Mouse (Mus musculus): Measurements from ENCODE around the gene Slc35g2. TPM values are rescaled to one million over a fixed set of nuclear protein-coding genes. Genes with fewer than 3 reads are reported as not detected.

Gene Slc35g2
- polyA plus RNA-seq, 1 experiment from 2014 or later: 9.6 TPM

- Histone ChIP-seq H3K4me2 (no peak overlapping the region), H3K27ac (ENCODE audit: poor library complexity, severe bottlenecking) (no peak overlapping the region), H3K27me3 (replicated peaks) (no peaks in the 10 kb centered on the region), H3K4me1 (replicated peaks) (peaks cover 22% of the 10 kb centered on the region), H3K9ac (no peak overlapping the region), H3K9me3 (replicated peaks) (no peaks in the 10 kb centered on the region), H3K4me3 (no peak overlapping the region), H3K36me3 (no peaks in the 10 kb centered on the region)
- 84% methylated on average over 4 of the region's 4 CpGs for WGBS
- ATAC-seq (ENCODE audit: insufficient number of reproducible peaks, low FRiP score): no peak
Measured at GRCm38 (mm10) chr9:100584031-100584430, 13.1 kb upstream of the Slc35g2 start.

DNA sequence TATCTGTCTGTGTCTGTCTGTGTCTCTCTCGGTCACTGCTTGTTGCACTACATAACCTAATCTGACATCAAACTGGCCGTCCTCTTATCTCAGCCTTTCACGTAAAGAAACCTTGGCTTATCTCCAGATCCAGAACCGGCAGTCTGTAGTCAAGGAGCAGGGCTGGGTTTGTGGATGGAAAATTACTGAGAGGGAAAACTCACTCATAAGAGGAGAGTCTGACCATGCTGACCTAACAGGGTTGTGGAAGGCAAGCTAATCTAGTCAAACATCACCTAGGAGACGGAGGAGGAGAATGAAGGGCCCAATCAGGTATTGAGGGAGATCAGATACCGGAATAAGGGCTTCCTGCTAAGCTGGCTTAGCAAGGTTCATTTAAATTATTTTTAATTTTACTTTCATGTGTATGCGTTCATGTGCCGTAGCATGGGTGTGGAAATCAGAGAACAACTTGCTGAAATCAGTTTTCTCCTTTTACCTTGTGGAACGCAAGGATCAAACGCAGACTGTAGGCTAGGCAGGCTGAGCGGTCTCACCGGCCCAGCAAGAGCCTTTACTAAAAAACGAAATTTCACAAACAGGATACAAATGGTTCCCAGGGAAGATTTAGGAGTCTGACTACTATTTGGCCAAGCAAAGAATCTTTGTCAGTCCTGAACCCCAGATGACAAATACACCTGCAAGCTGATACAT is 12.1 kb upstream of the Slc35g2 start:
- Histone ChIP-seq H3K4me2 (peak overlapping the region; percentile 35), H3K27ac (ENCODE audit: poor library complexity, severe bottlenecking) (peak overlapping the region; percentile 71), H3K9ac (no peak overlapping the region), H3K27me3 (replicated peaks) (no peaks in the 10 kb centered on the region), H3K4me3 (no peak overlapping the region), H3K4me1 (replicated peaks) (peaks cover 22% of the 10 kb centered on the region), H3K36me3 (no peaks in the 10 kb centered on the region), H3K9me3 (replicated peaks) (no peaks in the 10 kb centered on the region)
- 43% methylated on average over 13 of the region's 13 CpGs for WGBS
- ATAC-seq (ENCODE audit: insufficient number of reproducible peaks, low FRiP score): peak; percentile 39

GRCm38 (mm10) chr9:100581543-100582492 is 10.9 kb upstream of the Slc35g2 start:
- WGBS: 47% methylated on average over 13 of the region's 13 CpGs
- Histone ChIP-seq H3K4me3 (no peak overlapping the region), H3K4me2 (no peak overlapping the region), H3K9me3 (replicated peaks) (no peaks in the 10 kb centered on the region), H3K27me3 (replicated peaks) (no peaks in the 10 kb centered on the region), H3K9ac (no peak overlapping the region), H3K4me1 (replicated peaks) (peaks cover 22% of the 10 kb centered on the region), H3K27ac (ENCODE audit: poor library complexity, severe bottlenecking) (peak overlapping the region; percentile 71), H3K36me3 (no peaks in the 10 kb centered on the region)
- ATAC-seq (ENCODE audit: insufficient number of reproducible peaks, low FRiP score): peak; percentile 53; the same call in 1 of the 2 replicates

DNA sequence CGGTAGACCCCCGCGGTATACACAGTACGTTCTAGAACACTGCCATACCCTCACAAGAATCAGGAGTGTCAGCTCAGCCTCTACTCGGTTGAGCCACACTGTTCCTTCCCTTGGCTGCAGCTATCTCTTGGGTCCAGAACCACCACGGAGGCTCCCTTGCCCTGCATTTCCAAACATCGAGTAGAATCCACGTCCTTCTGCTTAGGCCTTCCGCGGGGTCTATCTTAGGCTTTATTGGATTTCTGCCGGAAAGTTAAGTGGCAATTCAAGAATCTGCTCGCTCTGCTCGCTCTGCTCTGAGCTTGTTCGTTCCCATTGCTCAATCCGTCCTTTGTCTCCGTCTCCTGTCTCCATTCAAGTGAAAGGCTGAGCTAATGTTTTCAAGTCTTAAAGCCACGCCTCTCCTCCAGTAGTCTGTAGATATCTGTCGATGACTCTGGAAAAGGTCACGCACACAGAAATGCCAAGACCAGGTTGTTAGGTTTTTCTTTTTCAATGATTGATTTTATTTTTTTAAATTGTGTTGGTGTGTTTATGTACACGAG is 9.4 kb upstream of the Slc35g2 start:
- WGBS: 59% methylated on average over 20 of the region's 20 CpGs
- Histone ChIP-seq H3K27me3 (replicated peaks) (no peaks in the 10 kb centered on the region), H3K4me2 (no peak overlapping the region), H3K4me1 (replicated peaks) (peaks cover 22% of the 10 kb centered on the region), H3K9ac (no peak overlapping the region), H3K27ac (ENCODE audit: poor library complexity, severe bottlenecking) (no peak overlapping the region), H3K9me3 (replicated peaks) (no peaks in the 10 kb centered on the region), H3K36me3 (no peaks in the 10 kb centered on the region), H3K4me3 (no peak overlapping the region)
- no peak for ATAC-seq (ENCODE audit: insufficient number of reproducible peaks, low FRiP score)

DNA sequence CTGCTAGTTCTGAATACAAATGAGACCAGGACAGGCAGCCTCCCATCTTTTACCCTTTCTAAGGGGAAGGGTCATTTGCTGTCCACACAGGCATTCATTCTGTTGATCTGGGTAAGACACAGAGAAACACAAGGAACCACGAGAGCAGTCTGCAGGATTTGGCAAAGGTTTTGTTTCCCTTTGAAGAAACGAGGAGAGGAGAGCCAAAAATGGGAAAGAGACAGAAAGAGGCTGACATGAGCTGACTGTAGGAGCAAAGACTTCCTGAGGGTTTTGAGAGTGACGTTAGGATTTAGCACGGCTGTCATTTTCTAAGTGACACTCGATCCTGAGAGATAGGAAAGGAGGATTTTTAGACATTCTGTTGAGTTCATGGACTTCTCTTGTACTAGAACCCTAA is 3.1 kb upstream of the Slc35g2 start:
- no peak for ATAC-seq (ENCODE audit: insufficient number of reproducible peaks, low FRiP score)
- no peaks in the 10 kb centered on the region for H3K36me3 ChIP-seq

GRCm38 (mm10) chr9:100573300-100573699 is 2.4 kb upstream of the Slc35g2 start:
- Histone ChIP-seq H3K4me3 (no peak overlapping the region), H3K27ac (ENCODE audit: poor library complexity, severe bottlenecking) (no peak overlapping the region), H3K27me3 (replicated peaks) (no peaks in the 10 kb centered on the region), H3K36me3 (no peaks in the 10 kb centered on the region), H3K9me3 (replicated peaks) (no peaks in the 10 kb centered on the region), H3K4me1 (replicated peaks) (peaks cover 6% of the 10 kb centered on the region; the same call in 1 of the 2 replicates), H3K9ac (no peak overlapping the region), H3K4me2 (no peak overlapping the region)
- 52% methylated on average over 2 of the region's 2 CpGs for WGBS
- no peak for ATAC-seq (ENCODE audit: insufficient number of reproducible peaks, low FRiP score)

More for the DNA sequence above, 3.1 kb upstream of the Slc35g2 start:
- H3K4me2 ChIP-seq: no peak overlapping the region
- no peak overlapping the region for H3K27ac ChIP-seq (ENCODE audit: poor library complexity, severe bottlenecking)
- no peaks in the 10 kb centered on the region for H3K9me3 ChIP-seq (replicated peaks)
- no peak overlapping the region for H3K9ac ChIP-seq
- peaks cover 6% of the 10 kb centered on the region; the same call in 1 of the 2 replicates for H3K4me1 ChIP-seq (replicated peaks)
- no peaks in the 10 kb centered on the region for H3K27me3 ChIP-seq (replicated peaks)
- no peak overlapping the region for H3K4me3 ChIP-seq
- WGBS: 45% methylated on average over 5 of the region's 5 CpGs

GRCm38 (mm10) chr9:100571511-100571910 is 621 bp upstream of the Slc35g2 start:
- H3K36me3 ChIP-seq: no peaks in the 10 kb centered on the region
- H3K9me3 ChIP-seq (replicated peaks): no peaks in the 10 kb centered on the region
- peaks cover 6% of the 10 kb centered on the region; the same call in 1 of the 2 replicates for H3K4me1 ChIP-seq (replicated peaks)
- H3K9ac ChIP-seq: no peak overlapping the region
- no peaks in the 10 kb centered on the region for H3K27me3 ChIP-seq (replicated peaks)
- peak overlapping the region; percentile 85 for H3K4me2 ChIP-seq
- H3K4me3 ChIP-seq: peak overlapping the region; percentile 82
- ATAC-seq (ENCODE audit: insufficient number of reproducible peaks, low FRiP score): no peak
- H3K27ac ChIP-seq (ENCODE audit: poor library complexity, severe bottlenecking): no peak overlapping the region
- 74% methylated on average over 1 of the region's 1 CpGs for WGBS

DNA sequence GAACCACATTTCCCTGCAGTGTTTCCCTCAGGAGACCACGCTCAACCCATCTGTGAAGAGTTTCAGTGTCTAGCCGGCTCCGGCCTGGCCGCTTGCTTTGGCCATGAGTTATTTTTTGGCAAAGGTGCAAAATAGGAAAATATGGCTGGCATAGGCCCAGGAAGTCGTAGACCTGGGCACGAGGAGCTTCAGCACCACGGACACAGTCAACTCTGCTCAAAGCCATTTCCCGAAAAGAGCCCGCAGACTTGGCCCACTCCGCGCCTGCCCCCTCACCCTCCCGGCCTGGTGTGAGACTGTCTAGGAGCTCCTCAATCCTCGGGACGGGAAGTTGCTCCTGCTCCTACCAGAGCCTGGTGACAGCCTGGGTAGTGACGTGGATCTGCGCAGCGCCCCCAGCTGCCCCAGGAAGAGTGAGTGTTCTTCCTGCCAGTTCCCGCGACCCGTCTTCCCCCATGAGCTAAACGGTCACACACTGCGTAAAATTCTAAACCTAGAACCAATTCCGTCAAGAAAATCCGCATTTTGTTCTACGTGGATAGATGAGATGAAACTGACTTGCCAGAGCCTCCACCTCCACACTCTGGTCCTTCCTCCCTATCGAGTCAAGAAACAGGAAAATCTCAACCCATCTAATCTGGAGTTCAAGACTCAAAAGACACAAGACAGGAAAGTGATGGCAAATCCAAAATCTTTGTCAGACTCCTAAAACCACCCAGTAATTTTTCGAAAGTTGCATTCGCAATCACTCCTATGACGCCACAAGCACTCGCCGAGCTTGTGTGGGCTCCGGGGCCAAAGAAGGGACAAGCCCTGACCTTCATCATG is 878 bp downstream of the Slc35g2 start:
- 4% methylated on average over 32 of the region's 32 CpGs for WGBS
- Histone ChIP-seq H3K4me1 (replicated peaks) (peaks cover 6% of the 10 kb centered on the region; the same call in 1 of the 2 replicates), H3K27ac (ENCODE audit: poor library complexity, severe bottlenecking) (0 out of 2 replicates have a peak overlapping the region, but pooled peaks have one; percentile 19), H3K4me3 (peak overlapping the region; percentile 82), H3K4me2 (peak overlapping the region; percentile 85), H3K9me3 (replicated peaks) (no peaks in the 10 kb centered on the region), H3K36me3 (no peaks in the 10 kb centered on the region), H3K27me3 (replicated peaks) (no peaks in the 10 kb centered on the region), H3K9ac (peak overlapping the region; percentile 80)
- peak; percentile 63; the same call in 1 of the 2 replicates for ATAC-seq (ENCODE audit: insufficient number of reproducible peaks, low FRiP score)

- H3K36me3 ChIP-seq: no peaks in the 10 kb centered on the region
- H3K9ac ChIP-seq: no peak overlapping the region
- H3K27me3 ChIP-seq (replicated peaks): no peaks in the 10 kb centered on the region
- no peaks in the 10 kb centered on the region for H3K4me1 ChIP-seq (replicated peaks)
- H3K4me2 ChIP-seq: no peak overlapping the region
- WGBS: 86% methylated on average over 10 of the region's 10 CpGs
- no peak for ATAC-seq (ENCODE audit: insufficient number of reproducible peaks, low FRiP score)
- no peaks in the 10 kb centered on the region for H3K9me3 ChIP-seq (replicated peaks)
- H3K27ac ChIP-seq (ENCODE audit: poor library complexity, severe bottlenecking): no peak overlapping the region
- H3K4me3 ChIP-seq: no peak overlapping the region
Measured at GRCm38 (mm10) chr9:100560251-100560890, 10.5 kb downstream of the Slc35g2 start.

DNA sequence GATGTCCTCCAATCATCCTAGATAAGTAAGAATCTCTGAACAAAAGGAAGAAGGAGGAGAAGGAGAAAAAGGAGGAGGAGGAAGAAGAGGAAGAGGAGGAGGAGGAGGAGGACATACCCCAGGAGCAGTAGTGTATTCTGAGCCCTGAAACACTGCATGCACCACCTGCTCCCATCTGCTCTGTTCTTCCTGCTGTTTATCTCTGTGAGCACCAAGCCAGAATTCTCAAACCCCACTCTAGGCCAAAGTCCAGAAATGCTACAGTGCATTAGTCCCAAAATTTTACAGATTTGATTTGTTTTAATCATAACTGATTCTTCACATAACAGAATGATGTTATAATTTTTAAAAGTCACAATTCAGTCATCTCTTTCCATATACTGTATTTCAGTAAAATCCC is 11.9 kb downstream of the Slc35g2 start:
- no peak overlapping the region for H3K4me2 ChIP-seq
- H3K36me3 ChIP-seq: no peaks in the 10 kb centered on the region
- no peak overlapping the region for H3K4me3 ChIP-seq
- no peak overlapping the region for H3K9ac ChIP-seq
- H3K27ac ChIP-seq (ENCODE audit: poor library complexity, severe bottlenecking): no peak overlapping the region
- H3K4me1 ChIP-seq (replicated peaks): peaks cover 3% of the 10 kb centered on the region; the same call in 1 of the 2 replicates
- no peaks in the 10 kb centered on the region for H3K9me3 ChIP-seq (replicated peaks)
- no peak for ATAC-seq (ENCODE audit: insufficient number of reproducible peaks, low FRiP score)
- H3K27me3 ChIP-seq (replicated peaks): no peaks in the 10 kb centered on the region

Data from heart, embryonic 12.5 days (tissue).